Mouse (Mus musculus) heart, adult 9 months (tissue): ENCODE measurements around the gene Hist3h2a.

Experiments
- DNase-seq, 2 experiments: peaks; one replicate each; pipeline ENCODE4 v3.0.0; 2022; ENCODE audit warnings: low spot score in 2 of 2

The Hist3h2a gene

GRCm38 (mm10) chr11:58954420-58955142 lies at the start of gene Hist3h2a, which contains the start of gene Trim17:
Gene Hist3h2a (plus strand): TSS chr11:58954685.
Gene Trim17 (plus strand): TSS chr11:58954685.
- DNase-seq: peak; percentile 96 to 98

GRCm38 (mm10) chr11:58904838-58905237 lies 49.6 kb upstream of the Hist3h2a start:
- DNase-seq: peak in 1 of 2 experiments; percentile 30

GRCm38 (mm10) chr11:58913776-58914175 lies 40.7 kb upstream of the Hist3h2a start:
- no peak for DNase-seq

GRCm38 (mm10) chr11:58914461-58915028 lies 39.9 kb upstream of the Hist3h2a start:
- DNase-seq: no peak

GRCm38 (mm10) chr11:58916879-58917744 lies 37.4 kb upstream of the Hist3h2a start:
- no peak for DNase-seq

- no peak for DNase-seq
These were observed 36.6 kb upstream of the Hist3h2a start, which contains the start of gene Btnl10 for GRCm38 (mm10) chr11:58917745-58918366. Gene Btnl10 (plus strand): TSS chr11:58917908.

GRCm38 (mm10) chr11:58918759-58919158 lies 35.7 kb upstream of the Hist3h2a start:
- no peak for DNase-seq

GRCm38 (mm10) chr11:58922420-58922819 lies 32.1 kb upstream of the Hist3h2a start:
- no peak for DNase-seq

- no peak for DNase-seq
These were observed 27.8 kb upstream of the Hist3h2a start for GRCm38 (mm10) chr11:58926651-58927050.

GRCm38 (mm10) chr11:58927053-58927452 lies 27.4 kb upstream of the Hist3h2a start:
- DNase-seq: no peak

- peak; percentile 59 to 79 for DNase-seq
These were observed 26.5 kb upstream of the Hist3h2a start for GRCm38 (mm10) chr11:58927790-58928651.

- DNase-seq: no peak
These were observed 25.4 kb upstream of the Hist3h2a start for GRCm38 (mm10) chr11:58929055-58929454.

GRCm38 (mm10) chr11:58929641-58930040 lies 24.8 kb upstream of the Hist3h2a start:
- no peak for DNase-seq

- DNase-seq: no peak
These were observed 24.2 kb upstream of the Hist3h2a start for GRCm38 (mm10) chr11:58930254-58930653.

GRCm38 (mm10) chr11:58931576-58931975 lies 22.9 kb upstream of the Hist3h2a start:
- no peak for DNase-seq

- no peak for DNase-seq
These were observed 16.6 kb upstream of the Hist3h2a start for GRCm38 (mm10) chr11:58937909-58938308.

GRCm38 (mm10) chr11:58938322-58939087 lies 16.0 kb upstream of the Hist3h2a start, which contains the start of gene Rnf187:
Gene Rnf187 (minus strand): TSS chr11:58938916.
- peak; percentile 91 to 92 for DNase-seq

GRCm38 (mm10) chr11:58939088-58939439 lies 15.4 kb upstream of the Hist3h2a start:
- DNase-seq: no peak

- no peak for DNase-seq
These were observed 10.3 kb upstream of the Hist3h2a start for GRCm38 (mm10) chr11:58944136-58944535.

- DNase-seq: no peak
These were observed 7.2 kb upstream of the Hist3h2a start for GRCm38 (mm10) chr11:58947306-58947705.
